Mouse (Mus musculus) thymus, postnatal 10 days (tissue): ENCODE results near the gene Stk39.

Source experiments
- DNase-seq, 2 experiments: peaks; one replicate each; pipeline ENCODE4 v3.0.0; 2021; ENCODE audit warnings: low spot score in 2 of 2

Gene Stk39

DNA sequence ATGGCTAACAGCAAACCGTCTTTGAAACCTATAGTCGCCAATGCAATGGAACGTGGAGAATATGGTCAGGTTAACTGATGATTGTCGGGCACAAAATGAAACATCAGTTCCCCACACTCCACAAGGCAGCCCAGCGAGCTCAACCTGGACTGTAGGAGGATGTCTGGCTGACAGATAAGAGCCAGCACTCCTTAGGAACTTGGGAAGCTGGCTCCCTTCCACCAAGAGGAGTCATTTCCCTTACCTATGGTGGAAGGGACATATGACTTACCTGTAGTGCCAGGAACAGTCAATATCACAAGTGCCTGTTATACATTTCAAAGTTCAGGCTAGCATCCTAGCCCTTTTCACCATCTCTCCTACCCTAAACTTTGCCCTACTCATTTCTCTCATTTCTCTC, 14.0 kb downstream of the Stk39 start:
- no peak for DNase-seq

DNA sequence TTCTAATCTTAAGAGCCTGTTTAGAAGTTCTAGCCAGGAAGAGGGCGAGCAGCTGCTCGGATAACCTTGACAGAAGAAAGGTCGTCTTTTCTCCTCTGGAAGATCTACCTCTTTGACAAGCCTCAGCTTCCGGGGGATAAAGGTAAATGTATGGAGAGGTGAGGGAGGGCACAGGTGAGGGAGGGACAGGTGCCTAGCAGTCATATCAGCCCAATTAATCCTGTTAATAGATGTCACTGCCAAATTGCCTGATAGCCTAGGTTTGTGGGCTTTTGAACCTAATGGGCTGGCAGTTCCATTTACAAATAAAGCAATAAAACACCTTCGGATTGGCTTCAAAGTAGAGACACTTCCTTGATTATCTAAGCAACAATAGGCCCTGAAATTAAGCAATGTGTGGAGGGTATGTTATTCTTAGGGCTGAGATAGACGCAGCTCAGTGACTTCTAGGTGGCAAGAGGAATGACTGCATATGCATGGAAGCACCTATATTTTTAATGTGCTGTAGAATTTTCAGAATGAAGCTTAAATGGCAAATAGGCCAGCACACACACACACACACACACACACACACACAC, 14.5 kb downstream of the Stk39 start:
- DNase-seq: no peak

DNA sequence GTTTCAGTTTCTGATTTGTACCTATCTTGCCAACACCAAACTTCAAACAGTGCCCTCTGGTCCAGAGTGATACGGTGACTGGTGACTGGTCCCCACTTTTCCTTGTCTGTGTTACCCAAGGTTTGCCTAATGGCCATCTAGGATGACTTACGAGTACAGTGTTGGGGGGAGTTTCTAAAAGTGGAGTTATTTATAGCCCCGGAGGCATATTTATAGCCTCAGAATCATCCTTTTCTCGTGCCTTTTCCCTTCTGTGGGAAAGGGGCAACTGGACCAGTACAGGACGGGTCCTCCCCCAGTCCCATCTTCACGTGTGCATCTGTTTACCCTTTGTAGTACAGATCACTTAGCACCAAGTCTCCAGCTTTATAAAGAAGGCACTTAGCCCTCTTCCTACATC, 15.2 kb downstream of the Stk39 start:
- no peak for DNase-seq

DNA sequence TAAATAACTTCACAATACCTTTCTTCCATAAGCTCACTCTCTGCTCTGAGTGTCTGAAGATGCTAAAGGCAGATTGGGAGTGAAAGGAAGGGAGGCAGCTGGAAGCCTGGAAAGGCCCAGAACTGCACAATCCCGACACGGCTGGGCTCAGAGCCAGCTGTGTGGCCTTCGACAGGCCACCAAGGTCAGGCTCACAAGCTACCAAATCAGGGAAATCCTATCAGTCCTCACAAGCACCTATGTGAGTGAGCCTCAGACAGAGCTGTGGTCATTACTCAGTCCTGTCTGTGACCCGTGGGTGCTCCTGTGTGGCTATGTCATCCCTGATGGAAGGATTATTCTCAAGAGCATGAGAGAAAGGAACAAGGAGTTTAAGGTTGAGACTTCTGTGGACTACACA, 19.7 kb downstream of the Stk39 start:
- no peak for DNase-seq

DNA sequence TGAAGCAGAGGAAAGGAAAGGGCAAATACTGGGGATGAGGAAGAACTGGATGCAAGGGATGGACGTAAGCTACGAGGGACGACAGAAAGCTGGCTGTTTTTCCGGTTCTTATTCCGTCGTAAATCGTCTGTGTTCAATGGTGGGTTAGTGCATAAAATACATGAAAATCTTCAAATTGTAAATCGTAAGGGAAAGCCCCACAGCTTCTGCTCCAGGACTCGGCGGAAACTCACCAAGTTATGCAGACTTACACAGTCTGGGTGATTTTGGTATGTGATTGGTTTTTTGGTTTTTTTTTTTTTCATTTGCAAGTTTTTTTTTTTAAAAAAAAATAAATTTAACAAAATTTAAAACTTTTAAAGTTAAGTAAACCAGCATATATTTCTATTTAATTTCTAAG, 24.0 kb downstream of the Stk39 start:
- DNase-seq: no peak

DNA sequence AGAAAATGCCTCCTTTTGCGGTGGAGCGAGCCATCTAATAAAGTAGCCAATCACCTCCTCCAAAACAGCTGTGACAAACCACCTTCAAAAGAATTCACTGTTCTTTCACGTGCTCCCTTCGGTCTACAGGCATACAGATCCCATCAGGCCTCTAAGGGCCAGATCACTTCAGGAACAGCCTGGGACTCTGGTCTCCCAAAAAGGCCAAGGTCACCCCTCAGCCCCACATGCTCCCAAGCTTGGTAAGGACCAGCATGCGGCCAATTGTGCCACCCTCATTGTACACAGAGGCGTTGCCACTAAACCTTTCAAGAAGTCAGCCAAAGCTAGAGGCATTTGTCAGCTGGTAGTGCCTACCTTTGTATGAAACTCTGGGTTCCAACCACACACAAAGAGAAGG, 28.9 kb downstream of the Stk39 start:
- no peak for DNase-seq

DNA sequence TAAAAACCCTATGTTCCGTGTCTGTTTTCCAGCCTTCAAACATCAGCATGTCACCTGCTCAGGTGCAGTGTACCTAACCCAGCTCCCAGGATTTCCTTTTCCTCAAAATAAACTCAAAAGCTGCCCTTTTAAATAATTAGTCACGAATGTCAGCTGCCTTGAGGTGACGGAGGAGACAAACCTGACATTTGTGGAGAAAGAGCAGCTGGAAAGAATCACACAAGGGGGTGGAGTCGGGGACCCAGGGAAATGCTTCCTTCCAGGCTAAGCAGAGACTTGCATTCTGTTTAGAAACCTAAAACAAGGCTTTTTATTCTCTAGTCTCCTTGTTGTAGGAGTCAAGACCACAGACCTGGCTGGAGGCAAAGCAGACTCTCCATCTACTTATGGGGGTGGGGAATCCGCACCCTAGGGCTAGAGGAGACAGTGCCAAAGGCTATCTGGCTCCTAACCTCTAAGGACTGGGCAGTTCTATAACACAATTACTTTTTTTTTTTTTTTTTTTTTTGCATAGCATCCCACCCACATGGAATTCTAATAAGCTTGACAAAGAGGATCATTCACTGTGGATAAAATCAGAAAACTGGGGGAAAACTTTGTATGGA, 29.9 kb downstream of the Stk39 start:
- no peak for DNase-seq

DNA sequence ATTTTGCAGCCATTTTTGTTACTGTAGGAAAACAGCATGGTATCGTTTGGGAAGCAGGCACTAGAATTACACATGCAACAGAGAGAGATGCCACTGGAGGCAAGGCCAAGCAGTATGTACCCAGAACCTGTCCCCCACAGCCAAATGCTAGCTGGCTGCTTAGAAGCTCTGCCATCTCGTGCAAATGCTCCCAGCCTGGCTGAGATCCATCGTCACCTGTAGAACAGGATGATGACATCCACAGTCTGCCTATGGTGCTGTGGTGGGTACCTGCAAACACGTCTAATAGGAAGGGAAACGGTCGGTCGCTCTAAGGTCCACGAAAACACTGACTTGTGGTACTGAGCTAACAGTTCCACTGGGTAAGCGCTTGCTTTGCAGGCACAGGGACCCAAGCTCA, 32.5 kb downstream of the Stk39 start:
- no peak for DNase-seq

DNA sequence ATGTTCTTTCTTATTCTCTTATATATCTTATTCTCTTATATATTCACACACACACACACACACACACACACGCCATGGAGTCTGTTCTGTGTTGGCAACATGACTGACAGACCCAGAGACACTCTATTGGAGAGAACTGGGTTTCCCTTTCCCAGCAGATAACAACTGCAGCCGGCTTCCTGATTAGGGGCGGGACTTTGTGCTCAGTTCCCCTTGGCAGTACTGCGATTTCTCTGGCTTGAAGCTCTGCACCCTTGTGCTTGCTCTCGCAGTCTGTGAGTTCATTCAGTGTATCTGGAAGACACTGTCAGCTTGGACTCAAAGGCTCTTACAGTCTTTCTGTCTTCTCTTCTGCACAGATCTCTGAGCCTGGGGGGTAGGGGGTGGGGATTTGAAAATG, 34.1 kb downstream of the Stk39 start:
- no peak for DNase-seq

DNA sequence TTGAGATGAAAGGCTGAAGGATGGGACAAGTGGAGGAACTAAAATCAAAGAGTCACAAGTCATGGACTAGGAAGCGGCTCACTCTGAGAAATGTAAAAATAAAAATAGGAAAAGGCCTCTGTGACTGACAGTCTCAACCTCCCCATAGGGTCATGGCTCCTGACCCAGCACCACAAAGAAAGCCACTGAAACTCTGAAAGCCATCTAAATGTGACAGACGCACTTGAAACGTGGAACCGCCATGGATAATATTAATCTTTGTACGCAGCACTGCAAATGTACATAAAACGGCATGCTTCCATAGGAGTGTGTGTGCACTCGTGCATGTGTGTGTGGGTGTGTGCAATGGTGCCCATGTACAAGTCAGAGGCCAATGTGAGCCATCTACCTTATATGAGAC, 34.9 kb downstream of the Stk39 start:
- no peak for DNase-seq

DNA sequence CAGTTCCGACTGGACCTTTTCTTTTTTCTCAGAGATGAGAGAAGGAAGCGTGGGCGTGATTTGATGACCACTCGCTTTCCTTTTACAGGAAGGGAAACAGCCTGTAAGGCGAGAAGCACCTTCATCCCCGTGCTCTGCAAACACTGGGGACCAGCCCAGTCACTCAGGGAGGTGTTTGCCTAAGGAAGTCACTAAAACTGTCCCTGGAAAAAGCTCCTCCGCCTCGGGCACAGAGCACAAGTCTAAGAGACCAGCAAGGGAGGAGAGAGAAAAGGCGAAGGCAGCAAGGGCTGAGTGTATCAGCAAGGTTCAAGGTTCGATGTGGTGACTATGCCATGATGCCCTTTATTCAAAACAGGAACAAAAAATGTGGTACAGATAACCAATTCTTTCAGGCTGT, 35.8 kb downstream of the Stk39 start:
- peak in 1 of 2 experiments; percentile 6 for DNase-seq

DNA sequence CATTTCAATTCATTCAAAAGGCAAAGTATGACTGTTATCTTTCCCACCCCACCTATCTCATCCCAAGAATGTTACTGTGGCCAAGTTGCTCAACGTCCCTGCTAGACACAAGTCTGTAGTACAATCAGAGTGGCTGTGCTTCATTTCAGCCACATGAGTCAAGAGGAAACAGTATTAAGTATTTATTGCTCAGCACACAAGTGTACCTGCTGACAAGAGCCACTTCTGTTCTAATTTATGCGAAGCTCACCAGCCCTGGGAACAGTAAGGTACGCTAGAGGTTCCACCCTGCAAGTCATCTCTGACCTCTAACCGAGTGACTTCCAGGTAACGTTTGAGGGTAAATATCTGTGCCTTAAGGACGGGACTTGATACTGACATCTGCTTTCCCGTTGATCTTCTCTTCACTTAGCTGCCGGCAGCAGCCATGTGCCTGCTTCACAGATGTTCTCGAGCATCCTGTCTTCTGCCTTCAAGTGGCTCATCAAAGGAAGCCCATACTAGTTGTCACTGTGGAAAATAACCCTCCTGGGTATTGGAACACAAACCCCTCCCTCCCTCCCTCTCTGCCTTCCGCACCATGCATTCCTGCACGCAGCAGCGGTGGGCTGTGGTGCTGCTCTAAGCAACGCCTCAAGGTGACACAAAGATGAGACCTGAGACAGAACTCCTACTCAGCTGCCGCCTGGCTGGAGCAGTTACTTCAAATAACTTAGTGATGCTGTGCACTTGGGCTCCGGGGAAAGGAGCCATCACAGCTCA, 36.4 kb downstream of the Stk39 start:
- peak; percentile 62 to 65 for DNase-seq

DNA sequence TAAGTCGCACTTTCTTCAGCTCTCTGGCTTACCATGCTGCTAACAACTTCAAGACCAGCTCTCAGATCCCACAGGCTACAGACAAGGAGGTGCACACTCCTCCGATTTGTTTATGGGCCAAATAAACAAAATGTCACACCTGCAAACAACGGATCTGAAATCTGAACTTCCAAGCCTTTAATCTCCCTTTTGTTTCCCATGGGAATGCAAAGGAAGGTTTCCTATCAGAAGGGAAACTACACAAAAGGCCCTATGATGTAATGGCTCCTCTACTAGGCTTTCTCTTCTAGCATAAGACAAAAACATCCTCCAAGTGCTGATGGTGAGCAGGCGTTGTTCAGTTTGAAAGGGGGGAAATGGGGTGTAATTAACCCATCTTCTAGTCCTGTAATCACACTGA, 37.1 kb downstream of the Stk39 start:
- no peak for DNase-seq

DNA sequence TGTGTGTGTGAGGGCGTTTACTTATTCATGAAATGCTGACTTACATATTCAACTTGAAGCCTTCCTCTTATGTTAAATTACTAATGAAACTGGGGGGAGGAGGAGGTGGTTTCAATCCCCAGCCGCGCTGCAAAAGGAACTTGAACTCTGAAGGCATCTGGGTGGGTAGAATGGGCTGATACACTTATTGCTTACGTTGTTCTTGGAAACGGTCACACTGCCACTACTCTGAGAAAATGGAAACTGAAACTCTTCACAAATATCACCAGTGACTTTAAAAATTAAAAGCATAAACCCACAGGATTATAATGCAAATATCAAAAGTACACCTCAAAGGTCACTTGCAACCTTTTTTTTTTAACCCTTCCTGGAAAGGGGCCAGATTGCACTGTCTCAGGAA, 37.5 kb downstream of the Stk39 start:
- DNase-seq: no peak

DNA sequence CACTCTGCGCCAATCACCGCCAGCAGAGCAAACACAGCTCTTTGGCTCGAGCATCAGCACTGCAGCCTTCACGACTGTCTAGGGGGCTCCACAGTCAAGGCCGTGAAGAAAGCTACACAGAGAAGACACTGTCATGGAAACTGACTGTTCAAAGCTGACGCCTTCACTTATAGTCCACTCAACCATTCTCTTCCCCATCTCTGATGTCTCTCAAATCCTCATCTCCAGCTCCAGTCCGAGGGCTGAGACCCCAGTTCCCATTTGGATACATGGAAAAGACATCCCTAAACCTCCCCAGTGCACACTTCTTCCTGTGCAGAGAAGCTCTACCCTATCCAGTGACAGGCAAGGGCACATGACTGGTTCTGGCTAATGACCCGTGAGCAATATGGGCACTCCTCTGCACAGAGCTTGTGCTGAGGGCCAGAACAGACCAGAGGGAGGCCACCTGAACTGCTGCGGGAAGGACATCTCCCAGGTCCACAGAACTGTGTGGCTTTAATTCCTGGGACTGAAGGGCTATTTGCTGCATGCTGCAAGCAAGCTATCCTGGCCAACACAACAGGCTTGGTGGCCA, 38.2 kb downstream of the Stk39 start:
- no peak for DNase-seq

DNA sequence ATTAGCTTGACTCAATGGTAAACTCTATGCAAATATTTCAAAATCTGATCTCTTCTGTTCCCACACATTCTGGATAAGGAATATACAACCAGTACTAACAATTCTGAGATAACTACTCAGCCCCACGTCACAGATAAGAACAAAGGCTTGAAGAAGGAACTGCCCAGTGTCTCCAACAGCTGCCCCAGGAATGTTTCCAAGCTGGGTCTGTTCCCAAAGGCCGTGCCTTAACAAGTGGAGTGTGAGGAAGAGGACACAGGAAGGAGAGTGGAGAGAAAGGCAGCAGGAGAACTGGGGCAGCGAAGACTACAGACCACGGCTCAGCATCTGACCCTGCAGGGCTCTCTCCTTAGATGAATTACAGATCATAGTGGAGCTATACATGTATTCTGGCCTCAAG, 39.2 kb downstream of the Stk39 start:
- no peak for DNase-seq

DNA sequence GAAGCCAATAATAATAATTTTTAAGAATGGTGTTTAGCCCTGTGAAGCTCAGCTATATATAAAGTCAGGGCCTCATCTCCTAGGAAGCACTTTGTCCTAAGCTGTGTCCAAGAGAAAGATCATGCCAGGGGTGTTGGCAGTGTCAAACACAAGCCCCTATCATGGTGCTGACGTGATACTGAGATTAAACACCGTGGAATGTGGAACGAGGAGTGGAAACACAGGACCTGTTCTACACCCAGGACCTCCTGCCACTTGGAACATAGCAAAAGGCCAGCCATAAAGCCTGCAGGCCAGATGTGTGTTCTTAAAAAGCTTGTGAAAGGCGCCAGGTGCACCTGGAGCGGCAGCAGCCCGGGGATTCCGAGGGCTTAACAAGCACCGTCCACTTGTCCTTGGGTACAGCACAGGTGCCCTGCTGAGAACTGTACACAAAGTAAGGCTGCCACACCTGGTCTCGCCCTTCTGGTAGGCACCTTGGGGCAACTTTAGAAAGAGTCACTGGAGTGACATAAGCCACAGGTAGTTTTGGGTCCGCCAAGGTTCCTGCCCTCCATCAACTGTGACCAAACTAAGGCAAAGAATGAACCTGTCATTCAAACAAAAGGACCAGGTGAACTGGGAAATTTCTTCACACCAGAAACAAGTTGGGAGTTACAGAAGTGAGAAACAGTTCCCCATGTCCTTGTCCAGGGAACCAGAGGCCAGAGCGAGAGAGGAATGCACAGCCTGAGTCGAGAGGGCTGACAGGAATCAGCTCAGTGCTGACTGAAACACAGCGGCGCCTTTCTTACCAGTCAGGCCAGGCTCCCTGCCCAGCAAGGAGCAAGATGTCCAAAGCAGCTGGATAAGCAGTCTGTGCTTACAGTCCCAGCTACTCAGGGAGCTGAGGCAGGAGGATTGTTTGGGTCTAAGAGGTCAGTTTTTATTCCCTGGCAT, 40.8 kb downstream of the Stk39 start:
- DNase-seq: no peak

DNA sequence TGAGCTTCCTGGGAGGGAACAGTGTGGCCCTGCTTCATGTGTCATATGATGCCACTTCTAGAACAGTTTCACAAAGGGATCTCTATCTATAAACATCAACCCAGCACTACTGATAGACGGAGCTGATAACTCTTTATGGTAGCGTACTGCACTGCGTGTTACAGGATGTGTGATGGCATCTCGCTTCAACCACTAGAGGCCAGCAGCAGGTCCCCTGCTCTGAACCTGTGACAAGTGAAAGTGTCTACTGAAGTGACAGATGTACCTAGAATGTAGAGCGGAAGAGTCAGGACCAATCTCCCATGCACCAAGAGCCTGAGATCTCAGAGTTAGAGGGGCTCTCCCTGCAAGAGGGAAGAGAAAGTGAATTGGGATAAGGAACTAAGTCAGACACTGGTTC, 41.6 kb downstream of the Stk39 start:
- peak; percentile 70 to 73 for DNase-seq

DNA sequence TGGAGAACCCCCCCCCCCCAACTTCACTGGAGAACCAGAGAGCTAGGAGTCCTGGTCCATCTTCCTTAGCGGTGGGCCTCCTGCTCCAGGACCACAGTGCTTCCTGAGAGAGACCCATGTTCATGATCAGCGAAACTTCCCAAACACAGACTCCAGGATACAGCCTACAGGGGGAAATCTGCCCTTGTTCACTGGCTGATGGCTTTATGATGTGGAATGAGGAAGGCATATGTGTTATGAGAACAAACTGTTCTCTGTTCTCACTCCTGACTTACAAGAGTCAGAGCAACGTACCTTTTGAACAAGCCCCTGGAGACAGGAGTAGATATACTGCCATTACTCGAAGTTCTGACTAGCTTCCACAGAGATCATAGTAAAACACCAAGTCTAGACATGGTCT, 42.6 kb downstream of the Stk39 start:
- no peak for DNase-seq

DNA sequence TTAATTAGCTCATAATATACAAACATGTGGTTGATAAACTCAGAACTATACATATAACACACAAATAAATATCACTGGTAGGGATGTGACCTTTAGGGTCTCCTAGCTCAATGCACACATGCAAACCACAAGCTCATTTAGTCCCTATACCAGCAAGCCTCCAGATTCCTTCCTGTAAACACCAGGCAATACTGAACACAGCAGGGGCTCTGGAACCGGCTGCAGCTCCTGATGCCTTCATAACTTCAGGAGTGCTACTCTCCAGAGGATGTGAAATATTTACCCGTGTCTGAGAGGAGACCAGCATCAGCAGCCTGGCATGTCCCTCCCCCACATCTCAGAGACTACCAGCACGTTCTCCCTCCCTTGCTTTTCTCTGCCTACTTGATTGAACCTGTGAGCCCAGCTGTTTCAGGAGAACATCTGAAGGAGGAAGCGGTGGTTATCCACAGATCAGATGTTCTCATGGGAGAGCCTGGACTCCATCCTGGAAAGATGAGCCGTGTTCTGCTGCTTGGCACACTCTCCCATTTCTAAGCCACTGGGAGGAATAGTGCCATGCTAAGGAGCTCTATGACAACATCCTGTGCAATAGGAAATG, 45.0 kb downstream of the Stk39 start:
- DNase-seq: no peak

DNA sequence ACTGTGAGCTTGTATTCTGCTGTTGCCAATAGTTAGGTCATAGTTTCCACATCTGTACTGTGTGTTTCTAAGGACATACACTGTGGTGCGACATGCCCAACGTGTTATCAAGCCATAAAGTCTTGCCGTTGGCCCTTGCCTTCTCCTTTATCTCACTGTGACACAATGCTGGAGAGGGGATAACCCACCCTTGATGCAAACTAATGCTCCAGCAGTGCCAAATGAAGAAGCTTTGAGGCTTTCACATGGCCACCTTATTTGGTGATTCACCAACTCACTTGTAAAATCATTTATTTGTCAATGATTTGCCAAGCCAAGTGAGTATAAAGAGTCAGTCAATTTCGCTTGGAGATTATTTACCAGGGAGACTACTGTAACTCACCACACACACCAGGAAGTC, 46.0 kb downstream of the Stk39 start:
- no peak for DNase-seq

DNA sequence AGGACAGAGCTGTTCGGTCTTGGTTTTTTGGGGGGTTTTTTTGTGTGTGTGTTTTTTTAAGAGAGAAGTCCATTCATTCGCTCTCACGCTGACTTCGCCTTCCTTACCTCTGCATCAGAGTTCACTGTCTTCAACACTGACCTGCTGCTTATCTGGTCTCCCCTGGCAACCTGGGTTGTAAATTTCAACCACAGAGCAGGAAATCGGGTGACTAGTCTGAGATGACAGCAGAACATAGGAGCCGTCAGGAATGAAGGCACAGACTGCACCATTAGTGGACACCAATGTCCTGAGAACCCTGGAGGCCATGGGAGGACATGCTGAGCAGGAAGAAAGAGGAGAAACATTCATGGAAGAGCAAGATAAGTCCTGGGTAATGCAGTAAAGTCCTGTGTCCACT, 51.1 kb downstream of the Stk39 start:
- DNase-seq: no peak
